Mouse (Mus musculus): ENCODE data around the gene Lima1.
"Not testable (repeated sequence)": the region's sequence is repeated elsewhere in the genome, so short reads cannot be mapped to it uniquely, and the experiment has no call there.

Lima1 gene

GRCm38 (mm10) chr15:99875334-99875869, at the start of gene Lima1:
Gene Lima1 (minus strand): TSS chr15:99875456.
- DNase-seq (ENCODE audit: extremely low read depth, low read depth, low spot score), result no peak

- DNase-seq (ENCODE audit: extremely low read depth, low read depth, low spot score), result peak; percentile 75
These were observed 44.4 kb upstream of the Lima1 start for GRCm38 (mm10) chr15:99919601-99920158.

GRCm38 (mm10) chr15:99917264-99917663, 42.0 kb upstream of the Lima1 start:
- DNase-seq (ENCODE audit: extremely low read depth, low read depth, low spot score), result no peak

- no peak for DNase-seq (ENCODE audit: extremely low read depth, low read depth, low spot score)
These were observed 39.4 kb upstream of the Lima1 start for GRCm38 (mm10) chr15:99914613-99915012.

GRCm38 (mm10) chr15:99911785-99912184, 36.5 kb upstream of the Lima1 start:
- DNase-seq (ENCODE audit: extremely low read depth, low read depth, low spot score), result no peak

GRCm38 (mm10) chr15:99909339-99909996, 34.2 kb upstream of the Lima1 start:
- not testable (repeated sequence) for DNase-seq (ENCODE audit: extremely low read depth, low read depth, low spot score)

- DNase-seq (ENCODE audit: extremely low read depth, low read depth, low spot score), result no peak
These were observed 32.3 kb upstream of the Lima1 start for GRCm38 (mm10) chr15:99907514-99907913.

GRCm38 (mm10) chr15:99907041-99907440, 31.8 kb upstream of the Lima1 start:
- DNase-seq (ENCODE audit: extremely low read depth, low read depth, low spot score), result no peak

- DNase-seq (ENCODE audit: extremely low read depth, low read depth, low spot score), result no peak
These were observed 29.6 kb upstream of the Lima1 start for GRCm38 (mm10) chr15:99904841-99905240.

GRCm38 (mm10) chr15:99904333-99904732, 29.1 kb upstream of the Lima1 start:
- DNase-seq (ENCODE audit: extremely low read depth, low read depth, low spot score), result no peak

- DNase-seq (ENCODE audit: extremely low read depth, low read depth, low spot score), result no peak
These were observed 28.0 kb upstream of the Lima1 start for GRCm38 (mm10) chr15:99903227-99903626.

- DNase-seq (ENCODE audit: extremely low read depth, low read depth, low spot score), result no peak
These were observed 27.5 kb upstream of the Lima1 start for GRCm38 (mm10) chr15:99902786-99903185.

- no peak for DNase-seq (ENCODE audit: extremely low read depth, low read depth, low spot score)
These were observed 21.4 kb upstream of the Lima1 start for GRCm38 (mm10) chr15:99896621-99897020.

GRCm38 (mm10) chr15:99891355-99891754, 16.1 kb upstream of the Lima1 start:
- no peak for DNase-seq (ENCODE audit: extremely low read depth, low read depth, low spot score)

GRCm38 (mm10) chr15:99890412-99891236, 15.4 kb upstream of the Lima1 start:
- no peak for DNase-seq (ENCODE audit: extremely low read depth, low read depth, low spot score)

- no peak for DNase-seq (ENCODE audit: extremely low read depth, low read depth, low spot score)
These were observed 14.1 kb upstream of the Lima1 start for GRCm38 (mm10) chr15:99889275-99889874.

- not testable (repeated sequence) for DNase-seq (ENCODE audit: extremely low read depth, low read depth, low spot score)
These were observed 11.9 kb upstream of the Lima1 start for GRCm38 (mm10) chr15:99887130-99887529.

- DNase-seq (ENCODE audit: extremely low read depth, low read depth, low spot score), result no peak
These were observed 8.8 kb upstream of the Lima1 start for GRCm38 (mm10) chr15:99884038-99884437.

- no peak for DNase-seq (ENCODE audit: extremely low read depth, low read depth, low spot score)
These were observed 3.3 kb upstream of the Lima1 start for GRCm38 (mm10) chr15:99878541-99878940.

GRCm38 (mm10) chr15:99874612-99875333, 483 bp downstream of the Lima1 start:
- DNase-seq (ENCODE audit: extremely low read depth, low read depth, low spot score), result peak; percentile 90

GRCm38 (mm10) chr15:99872543-99872942, 2.7 kb downstream of the Lima1 start:
- DNase-seq (ENCODE audit: extremely low read depth, low read depth, low spot score), result no peak

Measured in fat pad, adult 2 months (tissue).